Mouse (Mus musculus) liver, postnatal 0 days (tissue): ENCODE measurements around the gene 4930578G10Rik.
"Not testable (repeated sequence)": the region's sequence is repeated elsewhere in the genome, so short reads cannot be mapped to it uniquely, and the experiment has no call there.

Experiments used
- CTCF ChIP-seq: sonication (generic); IDR thresholded peaks from 2 replicates; pipeline ENCODE4 v1.5.1; 2016; ENCODE audit warnings: antibody characterized with exemption, low read depth
- EP300 ChIP-seq: IDR thresholded peaks from 2 replicates; pipeline ENCODE4 v1.6.1; 2016; ENCODE audit warnings: antibody characterized with exemption, low read depth, mild to moderate bottlenecking

DNA sequence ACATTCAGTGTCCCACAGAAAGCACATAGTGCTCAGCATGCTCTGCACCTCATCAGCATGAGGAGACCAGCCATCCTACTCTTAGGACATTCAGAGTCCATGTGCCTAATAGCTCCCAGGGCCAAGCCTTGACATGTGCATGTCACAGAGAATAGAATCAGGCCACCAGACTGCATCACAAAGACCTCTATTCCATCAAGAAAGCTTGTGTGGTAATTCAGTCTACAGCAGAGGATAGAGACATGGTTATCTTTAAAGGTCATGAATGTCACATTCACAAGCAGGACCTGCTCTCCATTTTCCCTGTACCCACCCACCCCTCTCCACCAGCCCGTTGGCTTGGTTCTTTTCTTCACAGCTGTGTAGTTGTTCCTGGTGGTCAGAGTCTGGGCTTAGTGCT lies 118.4 kb downstream of the 4930578G10Rik start, which contains the start of gene Fam205a1:
- not testable (repeated sequence) for TF ChIP-seq CTCF, EP300
